Mouse (Mus musculus): ENCODE measurements around the gene Gm21708. TPM values are rescaled to one million over a fixed set of nuclear protein-coding genes. Genes with fewer than 3 reads are reported as not detected.
"Not testable (repeated sequence)": the region's sequence is repeated elsewhere in the genome, so short reads cannot be mapped to it uniquely, and the experiment has no call there.

Gene Gm21708
- not detected in 2 replicates for polyA plus RNA-seq (2016; fragmentation: Nextera tagmentation; extraction: Ambion mirVana)

GRCm38 (mm10) chrY:3410067-3410466, at the start of gene Gm21708, which contains the start of gene Gm21704:
TSS of gene Gm21708 (minus strand) at chrY:3410167.
TSS of gene Gm21704 (minus strand) at chrY:3410167.
- not testable (repeated sequence) for H3K27me3 ChIP-seq (replicated peaks); H3K9ac ChIP-seq; H3K4me1 ChIP-seq; ATAC-seq (ENCODE audit: low FRiP score, low read depth); H3K36me3 ChIP-seq; H3K27ac ChIP-seq; H3K4me2 ChIP-seq (replicated peaks); H3K9me3 ChIP-seq; H3K4me3 ChIP-seq
- WGBS = no CpG with 5 or more reads among the region's 9 CpGs

Other genes with a start within 250 kb of the Gm21708 start
- not detected in 2 replicates for gene Gm21677, start 103.7 kb downstream of the Gm21708 start, polyA plus RNA-seq (2016; fragmentation: Nextera tagmentation; extraction: Ambion mirVana)
- not detected in 2 replicates for gene Gm21693, start 64.8 kb downstream of the Gm21708 start, polyA plus RNA-seq (2016; fragmentation: Nextera tagmentation; extraction: Ambion mirVana)
- not detected in 2 replicates for gene Gm21704, start within 50 bp of the Gm21708 start, polyA plus RNA-seq (2016; fragmentation: Nextera tagmentation; extraction: Ambion mirVana)

Data from neural tube, embryonic 12.5 days (tissue).